Mouse (Mus musculus): ENCODE measurements around the gene Pnn.

The Pnn gene

GRCm38 (mm10) chr12:59074052-59074451, 7.4 kb downstream of the Pnn start:
- no peak for DNase-seq (ENCODE audit: low spot score in 2 of 2)

DNA sequence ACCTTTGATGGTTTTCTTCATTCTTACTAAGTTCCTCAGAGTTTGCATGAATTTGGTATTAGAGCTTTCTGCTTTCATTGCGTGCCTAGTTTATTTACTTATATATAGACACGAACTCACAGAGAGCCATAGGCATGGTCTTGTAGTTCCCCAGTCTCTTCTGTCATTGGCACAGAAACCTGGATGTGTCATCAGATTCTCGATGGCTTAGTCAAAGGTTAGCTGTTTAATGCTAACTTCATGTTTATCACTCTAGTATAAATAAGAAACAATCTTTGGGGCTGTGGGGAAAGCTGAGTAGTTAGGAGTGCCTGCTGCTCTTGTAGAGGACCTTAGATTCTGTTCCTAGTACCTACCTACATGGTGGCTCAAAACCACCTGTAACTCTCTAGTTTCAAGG, 10.3 kb downstream of the Pnn start:
- no peak for DNase-seq (ENCODE audit: low spot score in 2 of 2)

DNA sequence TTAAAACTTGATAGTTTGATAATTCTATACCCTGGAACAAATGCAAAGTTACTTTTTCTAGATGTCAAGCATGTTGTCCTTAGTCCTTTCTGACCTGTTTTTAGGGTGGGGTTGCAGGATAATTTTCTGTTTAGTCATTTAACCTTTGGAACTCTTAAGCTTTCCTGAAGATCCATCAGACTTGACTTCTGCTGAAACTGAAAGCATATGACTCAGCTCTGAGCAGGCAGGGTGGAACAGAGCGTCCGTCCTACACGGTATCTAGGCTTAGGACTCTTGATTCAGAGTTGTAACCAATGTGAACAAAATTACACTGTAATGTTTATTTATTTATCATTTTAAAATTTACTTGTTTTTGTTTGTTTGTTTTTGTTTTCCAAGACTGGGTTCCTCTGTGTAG, 11.2 kb downstream of the Pnn start:
- DNase-seq (ENCODE audit: low spot score in 2 of 2), result no peak

DNA sequence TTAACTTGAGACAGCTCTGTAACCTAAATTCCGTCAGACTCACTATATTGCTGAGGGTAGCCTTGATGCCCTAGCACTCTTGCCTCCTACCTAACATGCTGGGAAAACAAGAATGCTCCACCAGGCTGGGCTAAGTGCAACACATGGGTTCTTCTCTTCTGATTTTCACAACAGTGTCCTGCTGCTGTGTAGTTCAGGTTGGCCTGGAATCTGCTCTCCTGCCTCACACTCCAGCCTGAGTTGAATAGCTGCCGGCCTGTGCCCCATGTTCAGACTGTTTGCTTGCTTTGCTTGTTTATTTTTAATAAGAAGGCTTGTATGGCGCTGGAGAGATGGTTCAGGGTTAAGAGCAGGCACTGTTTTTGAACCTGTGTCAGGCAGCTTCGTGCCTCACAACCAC, 13.8 kb downstream of the Pnn start:
- DNase-seq (ENCODE audit: low spot score in 2 of 2), result no peak

DNA sequence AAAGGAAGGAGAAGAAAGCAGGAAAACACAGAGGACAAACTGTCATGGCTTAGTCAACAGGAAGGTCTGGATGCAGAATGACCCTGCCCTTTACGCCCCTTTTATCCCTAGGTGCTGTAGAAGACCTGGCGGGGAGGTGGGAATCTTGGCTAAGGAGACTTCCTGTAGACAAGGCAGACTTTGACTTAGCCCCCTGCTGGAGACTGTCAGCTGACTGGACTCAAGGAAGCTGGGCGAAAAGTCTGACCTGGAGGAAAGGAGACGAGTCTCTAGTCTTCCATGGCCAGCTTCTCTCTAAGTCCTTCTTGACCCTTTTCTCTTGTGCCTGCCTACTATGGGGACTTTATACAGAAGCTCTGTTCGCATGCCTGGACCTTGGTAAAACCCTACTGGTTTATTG, 17.8 kb downstream of the Pnn start:
- DNase-seq (ENCODE audit: low spot score in 2 of 2), result no peak

DNA sequence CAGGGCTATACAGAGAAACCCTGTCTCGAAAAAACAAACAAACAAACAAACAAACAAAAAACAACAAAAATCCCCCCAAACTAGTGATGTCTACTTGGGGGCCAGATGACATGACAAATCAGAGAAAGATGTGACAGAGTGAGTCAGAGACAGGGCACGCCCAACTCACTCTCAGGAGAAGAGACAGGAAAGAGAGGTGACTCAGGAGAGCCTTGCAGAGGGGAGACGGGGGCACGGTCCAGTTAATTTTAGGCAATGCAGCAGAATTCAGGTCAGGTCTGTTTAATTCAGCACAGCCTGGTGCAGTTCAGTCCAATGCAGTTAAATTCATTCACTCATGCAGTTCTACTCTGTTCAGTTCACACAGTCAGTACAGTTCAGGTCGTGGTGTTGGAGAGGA, 19.5 kb downstream of the Pnn start:
- no peak for DNase-seq (ENCODE audit: low spot score in 2 of 2)

- DNase-seq (ENCODE audit: low spot score in 2 of 2), result no peak
These were observed 26.9 kb downstream of the Pnn start for GRCm38 (mm10) chr12:59093543-59093942.

GRCm38 (mm10) chr12:59095104-59096025, 28.7 kb downstream of the Pnn start, which contains the start of gene Mia2:
Mia2 (plus strand) TSS chr12:59095799.
- no peak for DNase-seq (ENCODE audit: low spot score in 2 of 2)

- no peak for DNase-seq (ENCODE audit: low spot score in 2 of 2)
These were observed 38.1 kb downstream of the Pnn start for GRCm38 (mm10) chr12:59104771-59105170.

DNA sequence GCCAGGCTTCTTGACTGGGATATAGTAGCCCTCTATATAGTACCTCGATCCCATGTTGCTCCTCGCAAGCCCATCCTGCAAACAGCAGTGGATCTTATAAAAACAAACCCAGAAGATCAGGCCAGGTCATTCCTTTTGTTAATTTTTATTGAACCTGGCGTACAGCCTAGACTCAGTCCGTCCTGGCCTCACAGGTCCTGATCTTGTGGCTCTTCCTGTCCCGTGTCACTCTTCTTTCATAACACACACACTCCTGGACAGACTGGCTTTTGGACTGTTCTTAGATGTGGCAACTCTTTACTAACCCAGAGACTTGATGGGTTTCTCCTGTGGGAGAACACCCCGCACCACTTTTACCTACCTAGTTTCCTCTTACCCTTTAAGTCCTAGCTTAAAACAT, 39.2 kb downstream of the Pnn start:
- no peak for DNase-seq (ENCODE audit: low spot score in 2 of 2)

- no peak for DNase-seq (ENCODE audit: low spot score in 2 of 2)
These were observed 39.8 kb downstream of the Pnn start for GRCm38 (mm10) chr12:59106491-59106890.

GRCm38 (mm10) chr12:59107926-59108325, 41.2 kb downstream of the Pnn start:
- DNase-seq (ENCODE audit: low spot score in 2 of 2), result no peak

GRCm38 (mm10) chr12:59117184-59117583, 50.5 kb downstream of the Pnn start:
- no peak for DNase-seq (ENCODE audit: low spot score in 2 of 2)

All from frontal cortex, postnatal 25 days (tissue).